Mouse (Mus musculus) urinary bladder, postnatal 14 days (tissue): Measurements from ENCODE around the gene Olfr530.

ENCODE experiments used
- DNase-seq: peaks from one replicate; pipeline ENCODE4 v3.0.0; 2021; ENCODE audit warnings: low spot score

The Olfr530 gene

DNA sequence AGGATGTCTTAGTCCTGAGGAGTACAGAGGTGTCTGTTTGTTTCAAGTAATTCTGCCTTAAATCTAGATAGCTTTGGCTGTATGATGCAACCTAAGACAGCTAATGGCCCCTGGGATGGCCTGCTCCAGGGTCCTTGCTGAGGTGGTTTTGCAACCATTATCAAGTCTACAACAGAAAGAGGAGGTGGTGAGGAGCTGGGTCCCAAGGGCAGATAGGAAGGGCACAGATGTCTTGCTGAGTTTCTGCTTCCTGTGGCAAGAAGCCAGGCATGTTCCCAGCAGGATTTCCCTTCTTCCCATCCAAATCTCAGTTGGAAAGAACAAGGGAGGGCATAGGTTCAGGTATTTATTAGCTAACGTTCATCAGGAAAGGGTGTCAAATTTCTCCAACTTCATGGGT lies at the start of gene Olfr530:
Olfr530 (minus strand) TSS at position 101 of the 400 bp plus-strand sequence.
- DNase-seq = no peak

DNA sequence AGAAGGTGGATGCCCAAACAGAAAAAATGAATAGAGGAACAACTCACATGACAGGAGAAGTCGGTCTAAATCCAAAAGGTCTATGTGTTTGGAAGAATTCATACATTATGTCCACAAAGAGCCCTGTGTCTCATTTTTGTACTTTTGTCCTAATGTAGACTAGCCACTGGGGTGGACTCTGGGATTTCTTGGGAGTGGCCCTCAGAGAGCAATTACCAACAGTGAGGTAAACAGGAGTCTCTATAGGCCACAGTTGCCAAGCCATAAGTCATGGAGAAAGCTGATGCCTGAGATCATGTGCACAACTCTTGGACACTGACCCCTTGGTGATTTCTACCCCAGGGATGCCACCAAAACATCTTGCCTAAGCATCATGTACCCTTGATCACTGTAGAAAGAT lies 45.4 kb upstream of the Olfr530 start, which contains the start of gene Olfr532:
Olfr532 (minus strand) TSS at position 101 of the 400 bp plus-strand sequence.
- DNase-seq = no peak

DNA sequence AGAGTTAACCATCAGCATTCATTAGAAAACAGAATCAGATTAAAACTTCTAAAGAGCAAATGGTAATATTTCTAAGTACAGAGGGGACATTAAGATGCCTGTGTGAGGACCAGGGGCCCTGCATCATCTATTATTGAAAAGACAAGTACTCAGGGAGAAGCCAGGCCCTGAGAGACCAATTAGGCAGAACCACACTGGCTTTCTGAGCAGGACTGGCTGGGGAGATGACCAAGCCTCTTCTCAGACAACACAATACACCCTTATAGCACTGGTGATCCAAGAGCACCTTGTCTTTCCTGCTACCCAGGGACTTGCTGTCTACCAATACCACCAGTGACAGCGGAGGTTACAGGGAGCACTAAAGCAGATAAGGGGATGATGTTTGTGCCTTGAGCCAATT lies 26.7 kb upstream of the Olfr530 start, which contains the start of gene Olfr531:
Olfr531 (minus strand) TSS at position 101 of the 400 bp plus-strand sequence.
- DNase-seq = no peak

DNA sequence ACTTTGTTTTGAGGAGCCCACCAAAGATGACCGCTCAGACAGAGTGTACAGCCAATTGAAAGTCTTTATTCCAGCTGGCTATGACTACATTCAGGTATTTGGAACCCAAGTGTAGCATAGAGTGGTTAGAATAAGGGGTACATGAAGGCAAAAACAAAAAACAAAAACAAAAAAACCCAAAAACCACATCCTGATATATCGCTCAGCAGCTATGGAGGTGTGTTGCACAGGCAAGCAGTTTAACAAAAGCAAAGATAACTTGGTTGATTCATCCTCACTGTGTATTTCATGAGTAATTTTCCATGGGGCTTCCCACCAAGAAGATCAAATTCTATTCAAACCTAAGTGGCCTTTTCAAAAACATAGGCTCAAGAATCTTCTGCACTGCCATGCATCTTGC lies 780 bp upstream of the Olfr530 start:
- no peak for DNase-seq

DNA sequence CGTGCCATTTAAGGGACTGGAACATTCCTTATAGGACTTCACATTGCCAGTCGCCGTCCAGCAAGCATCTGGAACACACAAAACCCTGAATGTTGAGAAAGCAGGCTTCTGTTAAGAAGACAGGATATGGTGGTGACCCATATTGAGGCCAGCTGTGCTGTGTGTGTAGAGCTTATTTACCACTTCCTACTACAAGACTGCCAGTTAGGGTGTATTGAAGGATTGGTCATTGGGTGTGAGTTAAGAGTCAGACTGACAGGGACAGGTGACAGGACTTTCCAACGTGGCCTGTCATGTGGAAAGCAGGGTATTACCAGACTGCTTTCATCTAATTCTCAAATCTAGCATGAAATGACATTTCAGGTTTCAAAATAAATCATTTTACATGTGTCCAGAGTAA lies 1.8 kb downstream of the Olfr530 start:
- DNase-seq = no peak

DNA sequence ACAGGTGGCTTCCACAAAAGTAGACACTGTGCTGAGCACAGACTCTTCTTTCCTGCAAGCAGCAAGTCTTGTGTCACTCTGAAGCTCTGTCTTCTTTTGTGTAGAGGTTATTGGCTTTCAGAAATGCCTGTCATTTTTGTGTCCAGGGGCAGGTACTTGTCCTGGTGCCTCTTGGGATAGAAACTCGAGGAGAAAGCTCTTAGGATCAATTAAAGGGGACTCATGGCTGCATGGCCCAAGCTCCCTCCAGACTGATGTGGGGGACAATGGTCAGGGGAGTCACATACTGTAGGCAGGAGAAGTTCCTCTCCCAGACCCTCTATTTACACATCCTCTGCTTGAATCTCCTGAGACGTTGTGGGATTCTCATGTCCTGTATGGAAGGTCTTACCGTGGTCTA lies 14.6 kb downstream of the Olfr530 start, which contains the start of gene Olfr60:
Olfr60 (minus strand) TSS at position 101 of the 400 bp plus-strand sequence.
- no peak for DNase-seq

DNA sequence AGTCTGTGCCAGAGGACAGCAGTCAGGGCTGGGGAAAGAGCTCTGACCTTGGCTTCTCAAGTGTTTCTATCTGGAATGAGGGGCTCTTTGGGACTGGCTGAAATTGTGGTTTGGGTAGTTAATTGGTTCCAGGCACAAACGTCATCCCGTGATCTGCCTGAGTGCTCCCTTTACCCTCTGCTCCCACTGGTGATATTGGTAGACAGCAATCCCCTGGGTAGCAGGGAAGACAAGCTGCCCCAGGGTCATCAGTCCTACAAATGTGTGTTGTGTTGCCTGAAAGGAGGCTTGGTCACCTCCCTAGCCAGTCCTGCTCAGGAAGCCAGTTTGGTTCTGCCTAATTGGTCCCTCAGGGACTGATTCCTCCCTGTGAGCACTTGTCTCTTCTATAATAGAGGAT lies 42.4 kb downstream of the Olfr530 start, which contains the start of gene Olfr527:
Olfr527 (plus strand) TSS at position 301 of the 400 bp plus-strand sequence.
- no peak for DNase-seq

DNA sequence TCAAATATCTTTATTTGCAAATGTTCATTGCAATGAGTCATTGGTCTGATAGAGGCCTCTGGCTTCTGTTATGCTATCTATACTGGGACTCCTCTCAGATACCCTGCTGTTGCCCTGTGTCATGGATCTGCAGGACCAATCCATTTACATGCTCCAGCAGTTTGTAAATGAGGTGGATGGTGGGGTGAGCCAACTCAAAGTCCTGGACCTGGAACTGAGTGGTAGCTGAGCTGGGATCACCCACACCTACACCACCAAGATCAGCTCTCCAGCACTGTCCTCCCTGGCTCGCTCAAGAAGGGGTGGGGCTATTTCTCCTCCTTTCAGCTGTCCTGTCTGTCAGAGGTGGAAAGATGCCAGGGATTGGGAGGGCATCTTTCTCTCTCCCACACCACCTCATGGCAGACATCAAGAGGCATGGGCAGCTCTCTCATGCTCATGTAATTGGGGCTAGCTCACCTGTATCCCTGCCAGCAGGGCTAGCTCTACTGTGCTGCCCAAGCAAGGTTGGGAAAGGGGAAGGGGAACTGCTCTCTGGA lies 46.3 kb downstream of the Olfr530 start:
- DNase-seq = no peak
